Mouse (Mus musculus) ES-CJ7 (cell line): Measurements from ENCODE around the gene Fancc.
A peak's percentile ranks its signal among the peaks of the same experiment; 100 is the strongest.

Experiments used
- DNase-seq: peaks from one replicate; pipeline ENCODE4 v3.0.0; 2011; ENCODE audit warnings: low read depth, low spot score

Fancc gene

DNA sequence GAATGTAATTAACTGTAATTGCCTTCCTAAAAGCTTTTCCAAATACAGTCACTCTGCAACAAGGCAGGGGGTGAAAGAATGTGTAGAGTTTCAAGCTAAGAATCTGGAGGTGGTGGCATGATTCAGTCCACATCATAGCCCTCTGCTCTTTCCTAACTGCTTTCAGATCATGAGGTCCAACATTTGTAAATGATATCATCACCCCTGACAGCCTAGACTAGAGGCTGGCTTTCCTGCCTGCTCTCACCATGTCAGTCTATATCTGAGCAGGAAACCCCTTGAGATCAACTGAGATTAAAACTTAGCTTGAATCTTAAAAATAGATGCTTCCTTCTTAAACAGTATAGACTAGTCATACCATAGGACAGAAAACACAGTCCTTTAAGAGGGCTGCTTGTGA lies 75.9 kb downstream of the Fancc start:
- no peak for DNase-seq

GRCm38 (mm10) chr13:63418148-63418547 lies 78.9 kb downstream of the Fancc start:
- DNase-seq, result no peak

DNA sequence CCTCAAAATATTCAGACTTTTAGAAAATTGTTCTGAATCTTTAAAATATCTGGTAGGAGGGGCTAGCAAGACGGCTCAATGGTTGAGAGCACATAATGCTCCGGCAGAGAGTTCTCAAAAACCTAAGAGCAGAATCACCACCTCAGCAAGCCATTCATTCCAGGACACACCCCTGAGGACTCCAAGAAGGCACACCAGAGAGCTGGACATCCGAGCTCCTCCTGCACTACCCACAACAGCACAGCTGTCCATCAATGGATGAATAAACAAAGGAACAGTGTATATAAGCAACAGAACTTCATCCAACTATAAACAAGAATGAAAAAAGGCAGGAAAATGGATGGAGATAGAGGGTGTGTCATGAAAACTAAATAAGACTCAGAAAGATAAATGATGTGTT lies 80.3 kb downstream of the Fancc start:
- no peak for DNase-seq

DNA sequence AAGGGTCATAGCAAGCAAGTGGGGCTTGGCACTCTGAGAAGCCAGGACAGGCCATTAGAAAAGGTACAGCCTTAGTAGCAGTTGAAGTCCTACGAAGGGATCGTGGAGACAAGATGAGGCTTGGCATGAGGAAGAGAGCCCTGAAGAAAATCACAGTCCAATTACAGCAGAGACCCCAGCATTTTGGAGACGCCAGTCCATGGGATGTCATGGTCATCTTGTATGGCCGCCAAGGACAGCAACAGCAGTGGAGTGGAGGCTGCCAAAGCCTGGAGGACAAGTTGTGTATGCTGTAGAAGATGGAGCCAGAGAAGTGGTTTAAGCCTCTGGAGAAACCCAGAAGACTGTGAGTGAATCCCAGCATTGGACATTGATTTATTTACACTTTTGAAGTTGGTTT lies 84.4 kb downstream of the Fancc start:
- DNase-seq, result no peak

GRCm38 (mm10) chr13:63411310-63412022 lies 85.6 kb downstream of the Fancc start:
- DNase-seq, result no peak

DNA sequence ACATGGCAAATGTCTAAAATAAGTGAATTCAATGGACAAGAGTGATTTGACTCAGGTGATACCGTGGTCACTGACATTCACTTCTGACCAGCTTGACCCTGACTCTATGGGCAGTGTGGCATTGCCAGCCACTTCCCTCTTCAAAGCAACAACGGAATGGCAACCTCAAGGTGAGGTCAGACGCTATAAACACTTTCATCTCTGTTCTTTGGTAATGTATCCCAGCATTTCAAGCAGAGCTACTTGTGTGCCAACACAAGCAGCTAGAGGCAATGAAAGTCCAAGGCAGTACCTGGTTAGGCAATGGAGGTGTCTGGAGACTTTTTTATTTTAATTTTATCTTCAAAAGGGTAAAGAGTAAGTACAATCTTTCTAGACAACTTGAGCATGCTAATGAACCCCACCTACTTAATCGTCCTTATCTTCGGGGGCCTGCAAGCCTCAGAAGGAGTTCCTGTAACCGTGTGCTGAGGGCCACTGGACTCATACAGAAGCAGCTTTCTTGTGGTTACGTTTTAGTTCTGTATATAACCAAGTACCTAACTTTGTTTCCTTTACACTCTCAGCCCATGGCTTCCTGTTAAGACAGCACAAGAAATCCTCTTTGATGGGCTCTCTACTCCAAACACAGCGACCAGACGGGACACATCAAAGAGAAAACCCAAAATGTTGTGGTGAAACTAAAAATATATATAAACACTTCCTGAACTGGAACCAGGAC lies 86.3 kb downstream of the Fancc start:
- no peak for DNase-seq

- no peak for DNase-seq
Measured at GRCm38 (mm10) chr13:63405151-63405550, 91.9 kb downstream of the Fancc start.

DNA sequence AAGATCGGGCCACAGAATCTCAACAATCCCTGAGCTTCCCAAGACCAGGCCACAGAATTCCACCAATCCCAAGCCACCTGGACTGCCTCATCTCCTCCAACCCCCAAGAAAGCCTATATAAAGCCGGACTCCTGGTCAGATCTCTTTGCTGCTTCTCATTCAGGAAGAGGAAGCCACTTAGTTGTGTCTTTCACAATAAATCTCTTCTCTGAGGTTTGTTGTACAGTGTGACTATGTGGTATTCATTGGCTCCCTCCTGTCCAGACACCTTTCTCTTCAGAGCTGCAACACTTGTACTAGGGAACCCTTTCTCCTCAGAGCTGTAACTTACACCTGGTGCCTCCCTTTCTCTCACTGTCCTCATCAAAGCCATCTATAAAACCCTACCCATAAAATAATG lies 92.4 kb downstream of the Fancc start:
- no peak for DNase-seq

DNA sequence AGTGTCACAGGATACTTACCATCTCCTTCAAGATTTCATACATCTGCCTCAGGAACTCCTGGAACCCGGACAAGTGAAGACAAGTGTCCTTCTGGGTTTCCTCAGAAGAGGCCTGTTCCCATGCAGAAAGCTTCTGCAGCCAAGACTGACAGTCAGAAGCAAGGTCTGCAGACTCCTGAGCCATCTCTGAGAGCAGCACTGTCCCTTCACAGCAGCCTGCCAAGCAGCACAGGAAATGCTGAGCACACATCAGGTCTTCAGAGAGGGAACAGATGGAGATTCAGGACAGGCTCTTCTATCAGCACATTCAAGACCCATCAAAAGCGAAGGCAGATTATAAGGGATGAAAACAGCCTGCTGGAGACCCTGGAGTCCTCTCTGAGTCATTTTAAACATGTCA lies 94.3 kb downstream of the Fancc start:
- no peak for DNase-seq

- no peak for DNase-seq
Measured at GRCm38 (mm10) chr13:63400069-63400468, 97.0 kb downstream of the Fancc start.

DNA sequence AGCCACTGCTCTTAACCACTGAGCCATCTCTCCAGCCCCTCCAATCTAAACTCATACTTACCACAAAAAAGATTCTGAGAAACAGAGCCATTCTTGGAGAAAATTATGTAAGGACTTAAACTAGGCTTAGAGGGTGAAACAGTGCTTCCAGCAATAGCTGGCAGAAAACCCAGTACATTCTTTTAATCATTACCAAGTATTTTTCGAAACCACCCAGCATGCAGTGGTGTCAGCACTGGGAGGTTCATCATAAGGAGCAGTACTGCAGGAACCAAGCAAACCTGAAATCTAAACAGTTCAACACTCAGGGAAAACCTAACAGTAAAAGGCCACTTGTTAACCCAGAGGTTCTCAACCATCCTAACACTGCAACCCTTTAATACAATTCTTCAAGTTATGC lies 99.7 kb downstream of the Fancc start:
- no peak for DNase-seq

DNA sequence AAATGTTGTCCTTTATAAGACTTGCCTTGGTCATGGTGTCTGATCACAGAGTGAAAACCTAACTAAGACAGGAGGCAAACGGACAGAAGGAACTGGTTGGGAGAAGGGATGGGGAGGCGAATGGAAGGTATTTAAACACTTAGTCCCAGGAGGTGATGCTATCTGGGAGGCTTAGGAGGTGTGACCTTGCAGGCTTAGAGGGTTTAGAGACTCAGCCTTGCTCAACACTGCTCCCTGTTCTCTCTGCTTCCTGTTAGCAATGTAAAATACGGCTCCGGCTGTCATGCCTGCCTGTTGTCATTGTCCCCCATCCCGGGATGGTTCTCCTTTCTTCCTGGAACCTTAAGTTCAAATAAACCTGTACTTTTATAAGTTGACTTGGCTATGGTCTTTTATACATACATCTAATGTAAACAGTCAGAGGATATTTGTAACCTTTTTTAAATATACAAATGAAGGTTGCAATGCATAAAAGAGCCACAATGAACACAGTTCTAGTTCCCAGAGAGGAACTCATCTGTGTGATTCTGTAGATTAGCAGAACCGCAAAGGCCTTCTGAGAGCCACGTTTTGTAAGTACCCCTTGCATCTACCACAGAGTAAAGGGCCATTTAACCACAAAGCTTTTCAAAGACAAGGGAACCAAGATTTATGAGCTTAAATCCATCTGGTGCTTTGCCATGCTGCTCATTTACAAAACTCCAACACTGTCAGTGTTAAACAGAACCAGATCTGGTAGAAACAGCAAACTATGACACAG lies 102.6 kb downstream of the Fancc start:
- no peak for DNase-seq

GRCm38 (mm10) chr13:63385234-63385633 lies 111.8 kb downstream of the Fancc start:
- no peak for DNase-seq

DNA sequence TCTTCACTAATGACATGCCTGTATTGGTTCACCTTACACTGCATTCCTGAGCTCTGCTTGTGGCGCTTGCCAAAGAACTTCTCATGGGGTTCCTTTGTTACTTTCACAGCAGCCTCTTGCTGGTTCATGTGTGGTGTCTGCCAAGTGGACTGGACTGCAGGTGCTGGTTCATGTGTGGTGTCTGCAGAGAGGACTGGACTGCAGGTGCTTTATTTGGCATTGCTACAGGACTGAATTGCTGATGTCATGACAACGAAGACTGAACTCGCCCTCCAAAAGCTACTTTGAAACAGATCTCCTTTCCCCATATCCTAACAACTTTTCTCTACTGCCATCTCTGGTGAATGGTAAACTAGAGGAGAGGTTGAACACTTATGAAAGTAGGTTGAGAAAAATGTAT lies 112.3 kb downstream of the Fancc start:
- DNase-seq, result no peak

DNA sequence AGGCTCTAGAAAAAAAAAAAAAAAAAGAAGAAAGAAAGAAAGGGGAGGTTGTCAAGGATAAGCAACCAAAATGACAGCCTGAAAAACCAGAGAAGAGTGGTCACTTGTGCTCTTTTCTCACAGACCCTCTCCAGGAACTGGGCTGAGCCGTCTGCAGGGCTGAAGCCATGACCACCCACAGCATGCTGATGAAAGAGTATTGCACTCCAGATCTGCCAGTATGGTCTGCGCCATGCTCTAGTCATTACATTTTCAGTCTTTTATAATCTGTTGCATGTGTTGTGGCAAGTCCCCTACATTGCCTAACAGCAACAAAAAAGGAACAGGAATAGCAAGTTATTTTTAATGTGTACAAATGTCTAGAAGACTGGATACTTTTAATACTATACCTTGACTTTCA lies 114.9 kb downstream of the Fancc start:
- DNase-seq, result no peak

- DNase-seq, result no peak
Measured at GRCm38 (mm10) chr13:63373460-63374166, 123.5 kb downstream of the Fancc start.

- no peak for DNase-seq
Measured at GRCm38 (mm10) chr13:63361755-63362154, 135.3 kb downstream of the Fancc start.

- no peak for DNase-seq
Measured at GRCm38 (mm10) chr13:63360111-63360885, 136.8 kb downstream of the Fancc start.

GRCm38 (mm10) chr13:63359393-63359792 lies 137.7 kb downstream of the Fancc start:
- DNase-seq, result no peak

DNA sequence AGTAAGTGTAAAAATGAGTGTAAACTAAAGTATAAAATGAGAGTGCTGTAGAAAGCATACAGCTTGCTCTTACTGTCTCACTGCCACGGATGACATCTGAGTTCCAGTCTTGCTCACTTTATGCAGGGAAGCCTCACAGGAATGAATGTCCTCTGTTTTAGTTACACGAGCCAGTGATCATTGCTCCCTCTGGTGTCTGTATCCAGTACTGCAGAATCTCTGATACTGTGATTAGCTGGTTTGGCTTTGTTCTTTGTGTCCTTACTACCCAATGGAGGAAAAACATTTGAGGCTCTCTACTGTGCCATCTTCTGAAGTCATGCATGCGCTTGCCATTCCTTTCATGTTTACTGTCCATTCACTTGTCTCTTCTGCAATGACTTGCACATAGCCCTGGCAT lies 140.5 kb downstream of the Fancc start:
- peak; percentile 86 for DNase-seq

GRCm38 (mm10) chr13:63356101-63356500 lies 141.0 kb downstream of the Fancc start:
- DNase-seq, result peak; percentile 60
